Mouse (Mus musculus): ENCODE data around the gene Emsy. TPM values are rescaled to one million over a fixed set of nuclear protein-coding genes. Genes with fewer than 3 reads are reported as not detected.
A peak's percentile ranks its signal among the peaks of the same experiment; 100 is the strongest.

Emsy gene
- polyA plus RNA-seq (2014; fragmentation: Nextera tagmentation; extraction: Ambion mirVana) = 64.3 and 72.9 TPM in 2 replicates

- peaks cover 5% of the 10 kb centered on the region; the same call in 1 of the 2 replicates for H3K4me1 ChIP-seq (ENCODE audit: control insufficient read depth, insufficient read depth, low read length)
- no peaks in the 10 kb centered on the region for H3K27me3 ChIP-seq (ENCODE audit: control insufficient read depth, insufficient read depth, low read length)
- H3K4me2 ChIP-seq (ENCODE audit: low read depth, severe bottlenecking) = peak within 1 kb of the TSS; percentile 56
- H3K4me3 ChIP-seq (ENCODE audit: low read depth, low read length) = peak within 1 kb of the TSS; percentile 87
- H3K27ac ChIP-seq (replicated peaks; ENCODE audit: low read depth, low read length) = peak within 1 kb of the TSS; percentile 76
- no peaks in the 10 kb centered on the region for H3K9me3 ChIP-seq (ENCODE audit: control insufficient read depth, low read length)
- peak; percentile 92 for ATAC-seq (ENCODE audit: insufficient number of reproducible peaks, low FRiP score, low TSS enrichment, low read depth)
- DNase-seq (ENCODE audit: low spot score) = peak; percentile 93
- H3K36me3 ChIP-seq (ENCODE audit: control insufficient read depth, insufficient read depth, low read length) = no peaks in the 10 kb centered on the region
- WGBS = under 1% methylated on average over 42 of the region's 42 CpGs
- H3K9ac ChIP-seq (ENCODE audit: low read length) = peak within 1 kb of the TSS; percentile 86
Measured at GRCm38 (mm10) chr7:98656531-98657221, at the start of gene Emsy. Gene Emsy (minus strand): TSS chr7:98656783.

- Histone ChIP-seq H3K27ac (replicated peaks; ENCODE audit: low read depth, low read length) (no peak overlapping the region), H3K9ac (ENCODE audit: low read length) (peak overlapping the region; percentile 22; the same call in 1 of the 2 replicates)
Measured at GRCm38 (mm10) chr7:98704276-98704675, 47.7 kb upstream of the Emsy start.

GRCm38 (mm10) chr7:98703365-98703881 is 46.8 kb upstream of the Emsy start:
- H3K9me3 ChIP-seq (ENCODE audit: control insufficient read depth, low read length) = no peaks in the 10 kb centered on the region
- peak overlapping the region; percentile 88 for H3K9ac ChIP-seq (ENCODE audit: low read length)
- peaks cover 15% of the 10 kb centered on the region for H3K4me1 ChIP-seq (ENCODE audit: control insufficient read depth, insufficient read depth, low read length)
- H3K4me2 ChIP-seq (ENCODE audit: low read depth, severe bottlenecking) = peak overlapping the region; percentile 80
- H3K36me3 ChIP-seq (ENCODE audit: control insufficient read depth, insufficient read depth, low read length) = no peaks in the 10 kb centered on the region
- DNase-seq (ENCODE audit: low spot score) (peak; percentile 57), ATAC-seq (ENCODE audit: insufficient number of reproducible peaks, low FRiP score, low TSS enrichment, low read depth) (peak; percentile 5; the same call in 1 of the 2 replicates)
- peak overlapping the region; percentile 63 for H3K4me3 ChIP-seq (ENCODE audit: low read depth, low read length)
- WGBS = 0% methylated on average over 37 of the region's 38 CpGs
- peak overlapping the region; percentile 86 for H3K27ac ChIP-seq (replicated peaks; ENCODE audit: low read depth, low read length)
- H3K27me3 ChIP-seq (ENCODE audit: control insufficient read depth, insufficient read depth, low read length) = no peaks in the 10 kb centered on the region

More at GRCm38 (mm10) chr7:98704276-98704675, 47.7 kb upstream of the Emsy start:
- no peak for DNase-seq (ENCODE audit: low spot score)
- Histone ChIP-seq H3K4me1 (ENCODE audit: control insufficient read depth, insufficient read depth, low read length) (peaks cover 15% of the 10 kb centered on the region), H3K9me3 (ENCODE audit: control insufficient read depth, low read length) (no peaks in the 10 kb centered on the region), H3K36me3 (ENCODE audit: control insufficient read depth, insufficient read depth, low read length) (no peaks in the 10 kb centered on the region), H3K27me3 (ENCODE audit: control insufficient read depth, insufficient read depth, low read length) (no peaks in the 10 kb centered on the region), H3K4me2 (ENCODE audit: low read depth, severe bottlenecking) (peak overlapping the region; percentile 80), H3K4me3 (ENCODE audit: low read depth, low read length) (peak overlapping the region; percentile 63)
- ATAC-seq (ENCODE audit: insufficient number of reproducible peaks, low FRiP score, low TSS enrichment, low read depth) = no peak
- 74% methylated on average over 5 of the region's 5 CpGs for WGBS

GRCm38 (mm10) chr7:98702283-98703240 is 46.0 kb upstream of the Emsy start, which contains the start of gene Thap12:
Gene Thap12 (plus strand): TSS chr7:98703103.
- DNase-seq (ENCODE audit: low spot score) (peak; percentile 100), ATAC-seq (ENCODE audit: insufficient number of reproducible peaks, low FRiP score, low TSS enrichment, low read depth) (peak; percentile 96)
- Histone ChIP-seq H3K9ac (ENCODE audit: low read length) (peak within 1 kb of the TSS; percentile 88), H3K27ac (replicated peaks; ENCODE audit: low read depth, low read length) (peak within 1 kb of the TSS; percentile 86), H3K36me3 (ENCODE audit: control insufficient read depth, insufficient read depth, low read length) (no peaks in the 10 kb centered on the region), H3K4me1 (ENCODE audit: control insufficient read depth, insufficient read depth, low read length) (peaks cover 15% of the 10 kb centered on the region), H3K9me3 (ENCODE audit: control insufficient read depth, low read length) (no peaks in the 10 kb centered on the region), H3K4me2 (ENCODE audit: low read depth, severe bottlenecking) (peak within 1 kb of the TSS; percentile 80), H3K27me3 (ENCODE audit: control insufficient read depth, insufficient read depth, low read length) (no peaks in the 10 kb centered on the region), H3K4me3 (ENCODE audit: low read depth, low read length) (peak within 1 kb of the TSS; percentile 63)
- 3% methylated on average over 65 of the region's 65 CpGs for WGBS

GRCm38 (mm10) chr7:98701771-98702170 is 45.2 kb upstream of the Emsy start:
- Histone ChIP-seq H3K27me3 (ENCODE audit: control insufficient read depth, insufficient read depth, low read length) (no peaks in the 10 kb centered on the region), H3K9ac (ENCODE audit: low read length) (peak overlapping the region; percentile 88; the same call in 1 of the 2 replicates), H3K4me2 (ENCODE audit: low read depth, severe bottlenecking) (peak overlapping the region; percentile 80), H3K4me1 (ENCODE audit: control insufficient read depth, insufficient read depth, low read length) (peaks cover 15% of the 10 kb centered on the region), H3K9me3 (ENCODE audit: control insufficient read depth, low read length) (no peaks in the 10 kb centered on the region), H3K4me3 (ENCODE audit: low read depth, low read length) (peak overlapping the region; percentile 63), H3K36me3 (ENCODE audit: control insufficient read depth, insufficient read depth, low read length) (no peaks in the 10 kb centered on the region), H3K27ac (replicated peaks; ENCODE audit: low read depth, low read length) (no peak overlapping the region)
- 65% methylated on average over 7 of the region's 7 CpGs for WGBS
- DNase-seq (ENCODE audit: low spot score) = no peak
- ATAC-seq (ENCODE audit: insufficient number of reproducible peaks, low FRiP score, low TSS enrichment, low read depth) = no peak

- DNase-seq (ENCODE audit: low spot score) (no peak), ATAC-seq (ENCODE audit: insufficient number of reproducible peaks, low FRiP score, low TSS enrichment, low read depth) (no peak)
- Histone ChIP-seq H3K4me3 (ENCODE audit: low read depth, low read length) (no peak overlapping the region), H3K27ac (replicated peaks; ENCODE audit: low read depth, low read length) (no peak overlapping the region), H3K36me3 (ENCODE audit: control insufficient read depth, insufficient read depth, low read length) (no peaks in the 10 kb centered on the region), H3K9me3 (ENCODE audit: control insufficient read depth, low read length) (no peaks in the 10 kb centered on the region), H3K4me1 (ENCODE audit: control insufficient read depth, insufficient read depth, low read length) (peaks cover 3% of the 10 kb centered on the region; the same call in 1 of the 2 replicates), H3K27me3 (ENCODE audit: control insufficient read depth, insufficient read depth, low read length) (no peaks in the 10 kb centered on the region), H3K9ac (ENCODE audit: low read length) (no peak overlapping the region), H3K4me2 (ENCODE audit: low read depth, severe bottlenecking) (no peak overlapping the region)
- WGBS = 92% methylated on average over 4 of the region's 4 CpGs
Measured at GRCm38 (mm10) chr7:98698590-98698989, 42.0 kb upstream of the Emsy start.

- H3K9ac ChIP-seq (ENCODE audit: low read length) = no peak overlapping the region
- DNase-seq (ENCODE audit: low spot score) (no peak), ATAC-seq (ENCODE audit: insufficient number of reproducible peaks, low FRiP score, low TSS enrichment, low read depth) (no peak)
- H3K36me3 ChIP-seq (ENCODE audit: control insufficient read depth, insufficient read depth, low read length) = no peaks in the 10 kb centered on the region
- H3K4me1 ChIP-seq (ENCODE audit: control insufficient read depth, insufficient read depth, low read length) = peaks cover 5% of the 10 kb centered on the region
- WGBS = 61% methylated on average over 5 of the region's 5 CpGs
- H3K9me3 ChIP-seq (ENCODE audit: control insufficient read depth, low read length) = no peaks in the 10 kb centered on the region
- H3K4me3 ChIP-seq (ENCODE audit: low read depth, low read length) = no peak overlapping the region
- H3K27me3 ChIP-seq (ENCODE audit: control insufficient read depth, insufficient read depth, low read length) = no peaks in the 10 kb centered on the region
- no peak overlapping the region for H3K27ac ChIP-seq (replicated peaks; ENCODE audit: low read depth, low read length)
- no peak overlapping the region for H3K4me2 ChIP-seq (ENCODE audit: low read depth, severe bottlenecking)
Measured at GRCm38 (mm10) chr7:98698041-98698440, 41.5 kb upstream of the Emsy start.

GRCm38 (mm10) chr7:98697496-98697895 is 40.9 kb upstream of the Emsy start:
- H3K27me3 ChIP-seq (ENCODE audit: control insufficient read depth, insufficient read depth, low read length) = no peaks in the 10 kb centered on the region
- H3K9me3 ChIP-seq (ENCODE audit: control insufficient read depth, low read length) = no peaks in the 10 kb centered on the region
- peaks cover 9% of the 10 kb centered on the region for H3K4me1 ChIP-seq (ENCODE audit: control insufficient read depth, insufficient read depth, low read length)
- H3K4me2 ChIP-seq (ENCODE audit: low read depth, severe bottlenecking) = no peak overlapping the region
- H3K9ac ChIP-seq (ENCODE audit: low read length) = no peak overlapping the region
- no peak overlapping the region for H3K4me3 ChIP-seq (ENCODE audit: low read depth, low read length)
- ATAC-seq (ENCODE audit: insufficient number of reproducible peaks, low FRiP score, low TSS enrichment, low read depth) = no peak
- no peak for DNase-seq (ENCODE audit: low spot score)
- no peaks in the 10 kb centered on the region for H3K36me3 ChIP-seq (ENCODE audit: control insufficient read depth, insufficient read depth, low read length)
- H3K27ac ChIP-seq (replicated peaks; ENCODE audit: low read depth, low read length) = no peak overlapping the region
- WGBS = 11% methylated on average over 2 of the region's 2 CpGs
